Mouse (Mus musculus): ENCODE measurements around the gene Thap7. TPM values are rescaled to one million over a fixed set of nuclear protein-coding genes. Genes with fewer than 3 reads are reported as not detected.

The Thap7 gene
- polyA plus RNA-seq, 1 experiment from 2014 or later: 65.1 TPM

- Histone ChIP-seq H3K9ac (ENCODE audit: low read depth, low read length) (no peak overlapping the region), H3K4me2 (ENCODE audit: low read length) (no peak overlapping the region), H3K36me3 (ENCODE audit: control insufficient read depth, insufficient read depth, low read length) (no peaks in the 10 kb centered on the region), H3K27ac (ENCODE audit: low read depth, low read length) (no peak overlapping the region), H3K27me3 (replicated peaks; ENCODE audit: control insufficient read depth, insufficient read depth, low read length) (no peaks in the 10 kb centered on the region), H3K4me1 (ENCODE audit: control insufficient read depth, insufficient read depth, low read depth, low read length) (peaks cover 14% of the 10 kb centered on the region), H3K9me3 (ENCODE audit: control insufficient read depth, low read length) (no peaks in the 10 kb centered on the region), H3K4me3 (ENCODE audit: low read length) (no peak overlapping the region)
- WGBS: 88% methylated on average over 5 of the region's 5 CpGs
- no peak for ATAC-seq
Measured at GRCm38 (mm10) chr16:17507018-17507552, 23.9 kb downstream of the Thap7 start.

GRCm38 (mm10) chr16:17502681-17503080 lies 28.3 kb downstream of the Thap7 start:
- Histone ChIP-seq H3K36me3 (ENCODE audit: control insufficient read depth, insufficient read depth, low read length) (no peaks in the 10 kb centered on the region), H3K27me3 (replicated peaks; ENCODE audit: control insufficient read depth, insufficient read depth, low read length) (no peaks in the 10 kb centered on the region), H3K9me3 (ENCODE audit: control insufficient read depth, low read length) (no peaks in the 10 kb centered on the region), H3K27ac (ENCODE audit: low read depth, low read length) (no peak overlapping the region), H3K9ac (ENCODE audit: low read depth, low read length) (no peak overlapping the region), H3K4me1 (ENCODE audit: control insufficient read depth, insufficient read depth, low read depth, low read length) (peaks cover 9% of the 10 kb centered on the region), H3K4me2 (ENCODE audit: low read length) (no peak overlapping the region), H3K4me3 (ENCODE audit: low read length) (no peak overlapping the region)
- ATAC-seq: no peak
- 84% methylated on average over 4 of the region's 4 CpGs for WGBS

- Histone ChIP-seq H3K9ac (ENCODE audit: low read depth, low read length) (no peak overlapping the region), H3K4me1 (ENCODE audit: control insufficient read depth, insufficient read depth, low read depth, low read length) (peaks cover 13% of the 10 kb centered on the region), H3K4me3 (ENCODE audit: low read length) (no peak overlapping the region), H3K9me3 (ENCODE audit: control insufficient read depth, low read length) (no peaks in the 10 kb centered on the region), H3K36me3 (ENCODE audit: control insufficient read depth, insufficient read depth, low read length) (no peaks in the 10 kb centered on the region), H3K4me2 (ENCODE audit: low read length) (peak overlapping the region; percentile 1), H3K27me3 (replicated peaks; ENCODE audit: control insufficient read depth, insufficient read depth, low read length) (no peaks in the 10 kb centered on the region), H3K27ac (ENCODE audit: low read depth, low read length) (no peak overlapping the region)
- 7% methylated on average over 10 of the region's 10 CpGs for WGBS
- ATAC-seq: peak; percentile 89
Measured at GRCm38 (mm10) chr16:17499249-17499883, 31.6 kb downstream of the Thap7 start.

- Histone ChIP-seq H3K4me1 (ENCODE audit: control insufficient read depth, insufficient read depth, low read depth, low read length) (peaks cover 13% of the 10 kb centered on the region), H3K9ac (ENCODE audit: low read depth, low read length) (no peak overlapping the region), H3K27me3 (replicated peaks; ENCODE audit: control insufficient read depth, insufficient read depth, low read length) (no peaks in the 10 kb centered on the region; the same call in 1 of the 2 replicates), H3K4me3 (ENCODE audit: low read length) (no peak overlapping the region), H3K9me3 (ENCODE audit: control insufficient read depth, low read length) (no peaks in the 10 kb centered on the region), H3K36me3 (ENCODE audit: control insufficient read depth, insufficient read depth, low read length) (no peaks in the 10 kb centered on the region), H3K27ac (ENCODE audit: low read depth, low read length) (peak overlapping the region; percentile 30; the same call in 1 of the 2 replicates), H3K4me2 (ENCODE audit: low read length) (no peak overlapping the region)
- 0 out of 2 replicates have a peak, but pooled peaks have one; percentile 25 for ATAC-seq
- 45% methylated on average over 2 of the region's 2 CpGs for WGBS
Measured at GRCm38 (mm10) chr16:17496499-17497305, 34.2 kb downstream of the Thap7 start.

- H3K4me1 ChIP-seq (ENCODE audit: control insufficient read depth, insufficient read depth, low read depth, low read length): peaks cover 12% of the 10 kb centered on the region
- 62% methylated on average over 5 of the region's 5 CpGs for WGBS
- no peak overlapping the region for H3K9ac ChIP-seq (ENCODE audit: low read depth, low read length)
- no peak overlapping the region for H3K27ac ChIP-seq (ENCODE audit: low read depth, low read length)
- no peaks in the 10 kb centered on the region; the same call in 1 of the 2 replicates for H3K27me3 ChIP-seq (replicated peaks; ENCODE audit: control insufficient read depth, insufficient read depth, low read length)
- H3K4me2 ChIP-seq (ENCODE audit: low read length): no peak overlapping the region
- ATAC-seq: no peak
- H3K36me3 ChIP-seq (ENCODE audit: control insufficient read depth, insufficient read depth, low read length): no peaks in the 10 kb centered on the region
- H3K4me3 ChIP-seq (ENCODE audit: low read length): no peak overlapping the region
- H3K9me3 ChIP-seq (ENCODE audit: control insufficient read depth, low read length): no peaks in the 10 kb centered on the region
Measured at GRCm38 (mm10) chr16:17491896-17492561, 38.9 kb downstream of the Thap7 start.

GRCm38 (mm10) chr16:17491154-17491553 lies 39.8 kb downstream of the Thap7 start:
- Histone ChIP-seq H3K4me2 (ENCODE audit: low read length) (no peak overlapping the region), H3K9me3 (ENCODE audit: control insufficient read depth, low read length) (no peaks in the 10 kb centered on the region), H3K27ac (ENCODE audit: low read depth, low read length) (no peak overlapping the region), H3K4me3 (ENCODE audit: low read length) (no peak overlapping the region), H3K9ac (ENCODE audit: low read depth, low read length) (no peak overlapping the region), H3K4me1 (ENCODE audit: control insufficient read depth, insufficient read depth, low read depth, low read length) (peaks cover 8% of the 10 kb centered on the region), H3K27me3 (replicated peaks; ENCODE audit: control insufficient read depth, insufficient read depth, low read length) (no peaks in the 10 kb centered on the region; the same call in 1 of the 2 replicates), H3K36me3 (ENCODE audit: control insufficient read depth, insufficient read depth, low read length) (0 out of 2 replicates have a peak, but pooled peaks cover 4% of the 10 kb centered on the region)
- ATAC-seq: no peak
- 86% methylated on average over 5 of the region's 5 CpGs for WGBS

GRCm38 (mm10) chr16:17489469-17490111 lies 41.3 kb downstream of the Thap7 start, which contains the start of gene Aifm3:
Gene Aifm3, plus strand, starts transcription at chr16:17489611.
- peak within 1 kb of the TSS; percentile 63 for H3K9ac ChIP-seq (ENCODE audit: low read depth, low read length)
- peak within 1 kb of the TSS; percentile 83 for H3K4me2 ChIP-seq (ENCODE audit: low read length)
- peaks cover 8% of the 10 kb centered on the region for H3K4me1 ChIP-seq (ENCODE audit: control insufficient read depth, insufficient read depth, low read depth, low read length)
- 1% methylated on average over 26 of the region's 47 CpGs for WGBS
- peaks cover 14% of the 10 kb centered on the region; the same call in 1 of the 2 replicates for H3K36me3 ChIP-seq (ENCODE audit: control insufficient read depth, insufficient read depth, low read length)
- peak; percentile 48 for ATAC-seq
- peak within 1 kb of the TSS; percentile 42 for H3K4me3 ChIP-seq (ENCODE audit: low read length)
- no peaks in the 10 kb centered on the region; the same call in 1 of the 2 replicates for H3K27me3 ChIP-seq (replicated peaks; ENCODE audit: control insufficient read depth, insufficient read depth, low read length)
- no peak within 1 kb of the TSS for H3K27ac ChIP-seq (ENCODE audit: low read depth, low read length)
- no peaks in the 10 kb centered on the region for H3K9me3 ChIP-seq (ENCODE audit: control insufficient read depth, low read length)

GRCm38 (mm10) chr16:17488478-17489468 lies 42.2 kb downstream of the Thap7 start:
- 47% methylated on average over 14 of the region's 14 CpGs for WGBS
- H3K27ac ChIP-seq (ENCODE audit: low read depth, low read length): no peak overlapping the region

More at GRCm38 (mm10) chr16:17488478-17489468, 42.2 kb downstream of the Thap7 start:
- no peaks in the 10 kb centered on the region for H3K9me3 ChIP-seq (ENCODE audit: control insufficient read depth, low read length)
- H3K4me2 ChIP-seq (ENCODE audit: low read length): peak overlapping the region; percentile 83
- ATAC-seq: peak; percentile 9; the same call in 1 of the 2 replicates
- peaks cover 21% of the 10 kb centered on the region for H3K36me3 ChIP-seq (ENCODE audit: control insufficient read depth, insufficient read depth, low read length)
- H3K27me3 ChIP-seq (replicated peaks; ENCODE audit: control insufficient read depth, insufficient read depth, low read length): no peaks in the 10 kb centered on the region; the same call in 1 of the 2 replicates
- H3K4me3 ChIP-seq (ENCODE audit: low read length): peak overlapping the region; percentile 42
- H3K9ac ChIP-seq (ENCODE audit: low read depth, low read length): peak overlapping the region; percentile 63
- peaks cover 8% of the 10 kb centered on the region for H3K4me1 ChIP-seq (ENCODE audit: control insufficient read depth, insufficient read depth, low read depth, low read length)

All from hindbrain, embryonic 16.5 days (tissue).